Mouse (Mus musculus) retina, embryonic 14.5 days (tissue): ENCODE results near the gene Gprin2.

Experiments
- DNase-seq: peaks from one replicate; pipeline ENCODE4 v3.0.0-alpha.2; 2015; ENCODE audit warnings: low spot score

Gprin2 gene

DNA sequence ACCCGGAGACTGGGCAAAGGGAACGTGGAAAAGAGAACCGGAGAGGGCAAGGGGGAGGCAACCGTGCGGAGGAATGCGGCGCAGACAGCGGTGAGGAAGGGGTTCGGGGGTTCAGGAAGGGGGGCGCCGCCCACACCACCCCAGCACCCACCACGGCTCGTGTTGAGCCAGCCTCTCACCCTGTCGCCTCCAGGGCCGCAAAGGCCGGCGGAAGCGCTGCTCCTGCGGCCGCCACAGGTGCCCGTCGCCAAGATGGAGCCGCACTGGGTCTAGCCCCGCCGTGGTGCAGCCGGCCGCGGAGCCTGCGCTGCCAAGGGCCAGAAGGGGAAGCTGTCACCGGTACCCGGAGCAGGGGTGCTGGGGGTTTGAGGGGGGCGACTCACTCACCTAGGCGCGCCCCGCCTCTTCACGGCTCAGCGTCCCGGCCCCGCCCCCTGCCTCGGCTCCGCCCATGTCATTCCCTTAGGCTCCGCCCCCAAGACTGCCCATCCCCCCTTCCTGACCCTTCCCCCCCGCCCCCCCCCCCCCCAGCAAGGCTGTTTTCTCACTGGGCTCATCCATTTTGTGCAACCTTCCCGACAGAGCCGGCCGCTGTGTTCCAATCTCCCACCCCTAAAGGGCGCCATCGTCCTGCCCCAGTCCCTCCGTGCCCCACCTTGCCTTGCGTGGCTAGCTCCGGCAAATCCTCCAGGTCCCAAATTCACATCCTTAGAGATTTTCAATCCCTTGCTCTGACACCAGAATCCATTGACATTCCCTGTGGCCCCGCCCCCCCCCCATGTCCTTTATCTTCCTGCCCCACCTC lies at the start of gene Gprin2:
TSS of gene Gprin2 (minus strand) at position 423 of the 805 bp plus-strand sequence.
- peak; percentile 68 for DNase-seq

DNA sequence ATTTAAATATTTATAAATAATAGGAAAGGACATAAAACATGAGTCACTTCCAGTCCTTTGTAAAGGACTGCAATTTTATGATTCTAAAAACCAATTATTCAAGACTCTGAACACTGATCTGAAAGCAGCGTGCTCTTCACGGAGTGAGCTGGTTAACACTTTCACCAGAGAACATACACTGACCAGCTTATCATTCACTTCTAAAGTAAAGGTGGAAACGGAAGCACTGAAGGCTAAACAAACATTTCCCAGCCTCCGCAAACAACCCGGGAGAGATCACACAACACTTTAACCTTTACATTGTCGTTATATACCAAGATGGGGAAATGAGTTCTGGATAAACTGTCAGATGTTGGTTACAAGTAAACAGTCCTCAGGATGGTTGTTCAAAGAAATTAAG lies 39.2 kb upstream of the Gprin2 start:
- no peak for DNase-seq

DNA sequence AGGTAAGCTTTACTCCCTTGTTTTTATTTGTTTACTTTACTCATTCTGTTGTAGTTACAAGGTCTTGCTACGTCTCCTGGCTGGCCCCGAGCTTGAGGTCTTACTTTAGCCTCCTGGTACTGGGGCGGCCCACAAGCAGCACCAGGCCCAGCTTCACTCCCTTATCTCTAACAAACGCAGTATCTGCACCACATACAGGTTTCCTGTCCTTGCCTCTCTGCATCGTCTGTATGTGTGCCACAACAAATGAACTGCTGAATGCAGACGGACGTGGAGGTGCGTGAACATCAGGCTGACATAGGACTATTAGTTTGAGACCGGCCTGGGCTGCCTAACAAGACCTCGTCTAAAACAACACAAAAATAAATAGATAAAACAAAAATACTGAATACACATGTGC lies 38.8 kb upstream of the Gprin2 start:
- DNase-seq = no peak

DNA sequence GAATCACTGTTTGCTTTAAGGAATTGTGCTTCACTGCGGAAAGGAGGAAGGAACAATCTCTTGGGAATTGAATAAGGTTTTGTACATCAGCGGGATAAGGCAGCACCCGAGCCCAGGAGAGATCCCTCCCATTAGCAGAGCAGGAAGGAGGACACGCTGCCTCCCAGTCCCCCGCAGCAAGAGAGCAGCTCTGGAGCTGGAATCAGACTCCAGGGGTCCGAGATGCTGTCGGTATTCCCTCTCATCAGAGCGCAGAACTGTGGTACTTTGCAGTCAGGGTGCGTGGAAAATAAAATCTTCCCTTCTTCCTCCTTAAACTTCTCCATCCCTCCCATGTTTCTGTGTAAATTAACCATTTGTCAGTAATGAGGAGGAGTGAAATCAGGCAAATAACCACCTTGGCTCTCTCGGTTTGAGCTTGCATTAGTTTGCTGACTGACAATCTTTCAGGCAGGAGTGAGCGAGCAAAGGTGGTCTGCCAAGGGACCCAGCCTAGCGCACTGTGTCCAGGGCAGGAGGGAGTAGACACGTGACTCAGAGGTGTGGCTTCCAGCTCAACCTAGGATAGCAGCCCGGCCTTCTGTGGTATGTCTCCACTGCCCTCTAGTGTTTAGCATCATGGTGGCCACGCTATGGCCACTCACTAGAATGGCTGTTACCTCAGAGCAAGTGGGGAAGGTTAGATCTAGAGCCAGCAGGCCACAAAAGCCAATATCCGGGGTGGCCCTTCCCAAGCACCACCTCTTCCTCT lies 33.4 kb upstream of the Gprin2 start:
- peak; percentile 92 for DNase-seq

GRCm38 (mm10) chr14:34233846-34234245 lies 32.4 kb upstream of the Gprin2 start:
- no peak for DNase-seq

GRCm38 (mm10) chr14:34232866-34233680 lies 31.6 kb upstream of the Gprin2 start:
- peak; percentile 29 for DNase-seq

GRCm38 (mm10) chr14:34232340-34232739 lies 30.9 kb upstream of the Gprin2 start:
- no peak for DNase-seq

- no peak for DNase-seq
Observed at GRCm38 (mm10) chr14:34228830-34229506, 27.5 kb upstream of the Gprin2 start.

DNA sequence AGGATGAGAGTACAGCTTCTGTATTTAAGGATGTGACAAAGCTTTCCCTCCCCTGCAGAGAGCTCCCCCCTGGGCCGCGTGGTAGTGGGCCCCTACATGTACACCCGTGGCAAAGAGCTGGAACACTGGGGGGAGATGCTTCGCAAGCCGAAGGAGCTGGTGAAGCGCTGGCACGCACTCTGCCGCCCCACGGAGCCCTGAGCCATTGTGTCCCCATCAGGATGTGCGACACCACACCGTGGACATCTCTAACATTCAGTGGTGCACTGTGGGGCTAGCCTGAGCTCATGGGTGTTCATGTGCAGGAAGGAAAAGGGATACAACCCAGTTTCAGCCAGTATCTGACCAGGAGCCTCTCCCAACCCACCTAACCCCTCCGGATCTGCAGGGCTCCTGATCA lies 26.5 kb upstream of the Gprin2 start:
- no peak for DNase-seq

DNA sequence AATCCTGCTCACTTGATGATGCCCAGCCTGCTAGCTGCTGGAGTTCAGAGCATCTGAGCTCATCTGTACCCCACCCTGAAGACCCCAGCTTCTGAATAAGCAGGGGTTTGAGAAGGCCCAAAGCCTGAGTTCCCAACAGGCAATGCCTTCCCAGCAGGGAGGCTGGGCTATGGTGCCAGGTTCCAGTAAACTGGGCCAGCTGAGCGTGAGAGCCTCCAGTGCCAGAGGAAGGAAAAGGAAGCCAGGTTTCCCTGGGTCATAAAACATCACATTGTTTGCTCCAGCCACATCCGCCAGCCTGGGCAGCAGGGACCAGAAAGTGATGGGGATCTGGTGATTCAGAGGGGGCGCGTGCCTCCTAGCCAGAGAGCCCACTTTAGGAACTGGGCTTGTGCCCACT lies 25.1 kb upstream of the Gprin2 start:
- DNase-seq = no peak

DNA sequence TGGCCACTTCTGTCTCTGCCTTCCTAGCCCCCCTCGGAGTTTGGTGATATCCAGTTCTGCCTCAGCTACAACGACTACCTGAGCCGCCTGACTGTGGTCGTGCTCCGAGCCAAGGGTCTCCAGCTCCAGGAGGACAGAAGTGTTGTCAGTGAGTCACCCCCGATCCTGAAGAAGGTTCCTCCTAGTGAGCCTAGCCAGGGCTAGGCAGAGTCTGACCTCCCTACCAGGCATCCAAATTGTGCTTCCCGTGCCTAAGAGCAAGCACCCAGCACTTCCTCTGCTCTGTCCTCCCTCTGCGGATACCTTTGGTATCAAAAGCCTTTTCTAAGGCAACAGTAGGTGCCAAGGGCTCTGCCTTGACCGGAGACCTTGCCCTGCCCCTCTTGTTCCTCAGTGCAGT lies 24.5 kb upstream of the Gprin2 start:
- no peak for DNase-seq

DNA sequence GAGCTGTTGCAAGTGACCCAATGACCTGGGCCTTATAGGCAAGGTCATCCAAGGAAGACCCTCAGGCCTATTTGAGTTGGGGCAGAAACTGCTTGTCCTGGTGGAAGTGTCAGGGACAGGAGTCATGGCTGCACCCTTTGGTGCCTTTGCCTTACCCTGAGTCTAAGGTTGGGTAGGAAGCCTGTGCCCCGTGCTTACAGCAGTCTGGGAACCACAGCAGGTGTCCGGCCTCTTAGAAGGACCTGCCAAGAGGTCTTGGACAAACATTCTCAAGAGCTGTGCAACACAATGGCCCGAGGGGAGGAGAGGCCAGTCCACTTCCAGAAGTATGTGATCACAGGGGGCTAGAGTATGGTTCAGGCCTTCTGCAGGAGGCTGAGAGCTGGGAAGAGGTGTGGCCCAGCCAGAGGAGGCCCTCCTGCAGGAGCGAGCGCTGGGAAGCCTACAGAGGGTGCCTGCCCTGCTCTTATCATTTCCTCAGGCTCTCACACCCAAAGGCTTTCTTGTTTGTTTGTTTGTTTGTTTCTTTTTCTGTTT lies 22.0 kb upstream of the Gprin2 start:
- DNase-seq = no peak

DNA sequence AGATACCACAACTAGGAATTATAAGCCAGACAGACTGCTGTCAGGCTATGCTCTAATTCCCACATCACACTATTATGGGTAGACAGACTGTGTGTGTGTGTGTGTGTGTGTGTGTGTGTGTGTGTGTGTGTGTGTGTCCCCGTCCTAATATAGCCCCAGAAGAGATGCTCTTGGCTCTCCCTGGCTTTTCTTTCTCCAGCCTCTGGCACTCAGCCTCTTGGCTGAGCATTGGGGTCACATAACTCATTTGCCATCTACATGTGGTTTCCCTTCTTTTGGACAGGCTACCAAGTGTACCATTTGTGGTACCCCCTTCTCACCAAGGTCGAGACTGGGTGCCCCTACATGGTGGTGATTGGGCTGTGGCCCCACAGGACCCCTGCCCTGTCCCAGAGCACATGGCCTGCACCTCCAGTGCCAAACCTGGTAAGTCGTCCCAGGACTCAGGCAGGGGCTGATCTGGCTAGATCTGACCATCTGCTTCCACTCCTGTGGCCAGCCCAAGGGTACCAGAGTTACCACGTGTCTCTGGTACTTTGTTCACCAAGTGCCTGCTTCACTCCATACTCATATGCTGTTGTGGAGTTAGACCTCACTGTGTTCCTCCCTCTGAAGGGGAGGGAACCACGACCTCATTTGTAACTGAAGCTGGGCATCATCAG lies 20.1 kb upstream of the Gprin2 start:
- DNase-seq = no peak

- no peak for DNase-seq
Observed at GRCm38 (mm10) chr14:34220426-34220825, 19.0 kb upstream of the Gprin2 start.

DNA sequence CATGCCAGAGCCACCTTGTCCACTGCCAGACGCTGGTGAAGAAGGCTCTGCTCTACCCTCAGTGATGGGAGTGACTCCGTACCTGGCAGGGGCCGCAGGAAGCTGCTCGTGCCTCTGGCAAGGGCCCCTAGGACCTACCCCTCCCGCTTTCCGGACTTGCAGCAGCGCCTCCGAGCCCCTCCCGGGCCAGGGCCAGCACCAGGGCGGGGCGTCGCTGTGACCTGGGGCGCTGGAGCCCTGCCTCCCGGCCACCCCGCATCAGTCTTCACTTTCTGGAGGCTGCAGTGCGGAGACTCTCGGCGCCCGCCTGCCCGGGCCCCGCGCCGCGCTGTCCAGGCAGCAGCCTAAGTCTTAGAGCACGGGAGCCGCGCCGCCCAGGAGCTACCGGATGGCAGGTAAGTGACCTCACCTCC lies 18.3 kb upstream of the Gprin2 start:
- peak; percentile 27 for DNase-seq

- DNase-seq = no peak
Observed at GRCm38 (mm10) chr14:34219295-34219694, 17.8 kb upstream of the Gprin2 start, which contains the start of gene Syt15. Syt15 (plus strand) TSS chr14:34219595.

GRCm38 (mm10) chr14:34215451-34216127 lies 14.1 kb upstream of the Gprin2 start:
- no peak for DNase-seq

DNA sequence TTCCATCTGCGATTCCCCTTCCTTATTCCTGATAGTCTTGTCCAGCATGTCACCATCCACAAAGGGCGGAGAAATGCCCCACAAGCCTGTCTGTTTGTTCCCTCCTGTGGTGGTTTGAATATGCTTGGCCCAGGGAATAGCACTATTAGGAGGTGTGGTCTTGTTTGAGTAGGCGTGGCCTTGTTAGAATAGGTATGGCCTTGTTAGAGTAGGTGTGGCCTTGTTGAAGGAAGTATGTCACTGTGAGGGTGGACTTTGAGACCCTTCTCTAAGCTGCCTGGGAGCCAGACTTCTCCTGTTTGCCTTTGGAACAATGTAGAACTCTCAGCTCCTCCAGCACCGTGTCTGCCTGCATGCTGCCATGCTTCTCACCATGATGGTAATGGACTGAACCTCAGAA lies 8.5 kb upstream of the Gprin2 start:
- DNase-seq = no peak

DNA sequence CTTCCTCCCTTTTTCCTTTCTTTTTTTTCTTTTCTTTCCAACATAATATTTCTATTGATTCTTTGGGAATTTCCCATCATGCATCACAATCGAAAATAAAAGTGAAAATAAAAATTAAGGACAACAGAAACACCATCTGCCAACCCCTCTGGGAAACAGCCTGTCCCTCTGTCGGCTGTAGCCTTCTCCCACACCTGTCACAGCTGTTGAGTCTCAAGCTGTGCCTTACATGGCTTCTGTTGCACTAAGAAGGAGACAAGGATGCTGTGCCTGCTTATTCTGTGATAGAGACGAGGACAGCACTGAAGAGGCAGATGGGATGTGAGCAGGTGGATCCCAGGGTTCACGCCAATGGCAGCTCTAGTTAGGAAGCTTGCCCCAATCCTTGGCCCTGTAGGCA lies 7.6 kb upstream of the Gprin2 start:
- DNase-seq = no peak

DNA sequence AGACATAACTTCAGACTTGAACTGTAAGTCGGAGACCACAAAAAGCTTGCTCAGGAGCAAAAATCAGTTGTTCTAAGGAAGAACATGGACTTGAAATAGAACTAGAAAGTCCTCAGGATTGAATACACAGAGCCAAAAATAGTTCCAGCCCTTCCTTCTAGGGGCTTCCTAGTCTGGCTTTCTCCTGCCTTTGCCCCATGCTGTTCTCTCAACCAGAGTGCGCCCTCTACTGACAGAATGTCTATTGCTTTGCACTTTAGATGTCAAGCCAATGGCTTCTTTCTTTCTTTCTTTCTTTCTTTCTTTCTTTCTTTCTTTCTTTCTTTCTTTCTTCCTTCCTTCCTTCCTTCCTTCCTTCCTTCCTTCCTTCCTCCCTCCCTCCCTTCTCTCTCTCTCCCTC lies 7.2 kb upstream of the Gprin2 start:
- DNase-seq = peak; percentile 67

GRCm38 (mm10) chr14:34207996-34208395 lies 6.5 kb upstream of the Gprin2 start:
- no peak for DNase-seq
